9 mouse cellular contexts compared by ENCODE assay signal in genomic region chr2:21028605-21029004, GRCm38 (mm10). TPM values are rescaled to one million over a fixed set of nuclear protein-coding genes. Genes with fewer than 3 reads are reported as not detected.
DNase-seq lines count a peak whose midpoint lies in the region; ATAC-seq and TF ChIP-seq lines count a peak whose summit lies in the region.
"Had no signal": no experiment of that assay in that cellular context is flagged by ENCODE, and none has a peak within 500 bp of the region (broad histone marks: within the 10 kb centered on the region; RNA-seq: fewer than 3 reads in every experiment).

No protein-coding gene starts in this region.

- ATAC-seq in heart, embryonic 12.5 days (ENCODE audit: insufficient number of reproducible peaks, low FRiP score): no peak
- ATAC-seq in heart, embryonic 15.5 days (replicated peaks; ENCODE audit: insufficient number of reproducible peaks, insufficient read depth, low FRiP score, low read depth): no peak
- peak; percentile 93 for ATAC-seq in lung, embryonic 14.5 days (ENCODE audit: insufficient read depth)
- ATAC-seq in megakaryocyte progenitor cell, adult 5-6 weeks (replicated peaks; ENCODE audit: poor library complexity): no peak

- no peak overlapping the region for H3K4me2 ChIP-seq in heart, embryonic 12.5 days
- no peak overlapping the region for H3K4me2 ChIP-seq in heart, embryonic 15.5 days
- H3K4me2 ChIP-seq in lung, embryonic 14.5 days: no peak overlapping the region

- peak; percentile 98 for DNase-seq in heart, adult 11 months
- peak; percentile 47 for DNase-seq in NIH3T3 (ENCODE audit: low read depth)
- peak; percentile 76 for DNase-seq in lung, embryonic 14.5 days
- DNase-seq in thymus, postnatal 4 days: no peak
- DNase-seq in thymus, adult 18-20 months: no peak
- DNase-seq: kidney, adult 11 months had no signal

- no peak overlapping the region for H3K4me3 ChIP-seq in heart, embryonic 12.5 days
- H3K4me3 ChIP-seq in heart, embryonic 15.5 days: no peak overlapping the region
- H3K4me3 ChIP-seq in lung, embryonic 14.5 days (ENCODE audit: low read depth, low read length): no peak overlapping the region

- H3K27me3 ChIP-seq in heart, embryonic 12.5 days (replicated peaks): no peaks in the 10 kb centered on the region
- H3K27me3 ChIP-seq in heart, embryonic 15.5 days: no peaks in the 10 kb centered on the region
- H3K27me3 ChIP-seq in lung, embryonic 14.5 days (ENCODE audit: insufficient read depth, low read length): no peaks in the 10 kb centered on the region

- WGBS in heart, embryonic 12.5 days: 36% methylated on average over 2 of the region's 2 CpGs
- WGBS in heart, embryonic 15.5 days: 21% methylated on average over 2 of the region's 2 CpGs
- 12% methylated on average over 2 of the region's 2 CpGs for WGBS in lung, embryonic 14.5 days

- H3K9ac ChIP-seq in heart, embryonic 12.5 days: no peak overlapping the region
- no peak overlapping the region for H3K9ac ChIP-seq in heart, embryonic 15.5 days
- no peak overlapping the region for H3K9ac ChIP-seq in lung, embryonic 14.5 days

- no peaks in the 10 kb centered on the region for H3K9me3 ChIP-seq in heart, embryonic 12.5 days (replicated peaks)
- no peaks in the 10 kb centered on the region for H3K9me3 ChIP-seq in heart, embryonic 15.5 days (replicated peaks)
- H3K9me3 ChIP-seq in lung, embryonic 14.5 days (ENCODE audit: low read depth, low read length): no peaks in the 10 kb centered on the region

- H3K4me1 ChIP-seq in heart, embryonic 12.5 days (replicated peaks): peaks cover 12% of the 10 kb centered on the region; the same call in 1 of the 2 replicates
- H3K4me1 ChIP-seq in heart, embryonic 15.5 days (replicated peaks): peaks cover 8% of the 10 kb centered on the region
- H3K4me1 ChIP-seq in lung, embryonic 14.5 days (ENCODE audit: insufficient read depth): 0 out of 2 replicates have a peak, but pooled peaks cover 6% of the 10 kb centered on the region

- H3K36me3 ChIP-seq in heart, embryonic 12.5 days: no peaks in the 10 kb centered on the region
- no peaks in the 10 kb centered on the region for H3K36me3 ChIP-seq in heart, embryonic 15.5 days
- H3K36me3 ChIP-seq in lung, embryonic 14.5 days (ENCODE audit: insufficient read depth): no peaks in the 10 kb centered on the region

- no peak overlapping the region for H3K27ac ChIP-seq in heart, embryonic 12.5 days (ENCODE audit: poor library complexity, severe bottlenecking)
- H3K27ac ChIP-seq in heart, embryonic 15.5 days: peak overlapping the region; percentile 42
- peak overlapping the region; percentile 75 for H3K27ac ChIP-seq in lung, embryonic 14.5 days (ENCODE audit: low read depth)

- no peak for TF ChIP-seq CTCF in lung, embryonic 14.5 days (IDR thresholded peaks at IDR 0.05; ENCODE audit: low read depth)

RNA-seq across cellular contexts. Expression of gene Arhgap21, which starts 59.9 kb away (rescaled TPM):
- polyA plus RNA-seq in heart, embryonic 12.5 days (2016; fragmentation: Nextera tagmentation; extraction: Ambion mirVana): 28.2 and 32.2 TPM in 2 replicates
- 16.7 and 17.2 TPM in 2 replicates for polyA plus RNA-seq in heart, embryonic 15.5 days (2015; fragmentation: Nextera tagmentation; extraction: Ambion mirVana)
- polyA plus RNA-seq in lung, embryonic 14.5 days (2014; fragmentation: Nextera tagmentation; extraction: Ambion mirVana): 22.1 and 23.4 TPM in 2 replicates
- total RNA-seq in megakaryocyte progenitor cell, adult 5-6 weeks (2015): 34.4 and 37.6 TPM in 2 replicates
- total RNA-seq in megakaryocyte progenitor cell, adult 5-6 weeks (2017): 15.3 and 28.7 TPM in 2 replicates

Comparison
In these comparisons a context has a peak if more than half of its experiments do, and no peak if none do; other contexts are left out.
1. DNase-seq: peak in heart, adult 11 months (single experiment), NIH3T3 (single experiment) and lung, embryonic 14.5 days (single experiment); none in thymus, postnatal 4 days (single experiment) and thymus, adult 18-20 months (0 of 2).